Mouse (Mus musculus) ES-E14 (cell line): ENCODE results near the gene Hexdc.

Experiments
- CHD2 ChIP-seq: IDR thresholded peaks from 2 replicates; pipeline ENCODE4 v1.6.1; 2014; ENCODE audit warnings: mild to moderate bottlenecking, low read depth, low read length, inconsistent platforms
- HCFC1 ChIP-seq: IDR thresholded peaks from 2 replicates; pipeline ENCODE4 v1.6.1; 2012; ENCODE audit warnings: low read length, inconsistent platforms, borderline replicate concordance; ENCODE audit not compliant: insufficient read depth
- MAFK ChIP-seq: IDR thresholded peaks from 2 replicates; pipeline ENCODE4 v1.6.1; 2014; ENCODE audit warnings: mild to moderate bottlenecking, low read depth, low read length, inconsistent platforms; ENCODE audit not compliant: insufficient read depth
- ZC3H11A ChIP-seq: IDR thresholded peaks from 2 replicates; pipeline ENCODE4 v1.6.1; 2012; ENCODE audit warnings: low read depth, mild to moderate bottlenecking, inconsistent platforms, low read length, borderline replicate concordance
- ZNF384 ChIP-seq: IDR thresholded peaks from 2 replicates; pipeline ENCODE4 v1.6.1; 2012; ENCODE audit warnings: low read depth, low read length, inconsistent platforms

GRCm38 (mm10) chr11:121216831-121217230 is 12.6 kb downstream of the Hexdc start:
- TF ChIP-seq MAFK (no peak), ZC3H11A (no peak), HCFC1 (no peak), CHD2 (no peak), ZNF384 (no peak)
